Mouse (Mus musculus): ENCODE results near the gene Rgs14.

DNA sequence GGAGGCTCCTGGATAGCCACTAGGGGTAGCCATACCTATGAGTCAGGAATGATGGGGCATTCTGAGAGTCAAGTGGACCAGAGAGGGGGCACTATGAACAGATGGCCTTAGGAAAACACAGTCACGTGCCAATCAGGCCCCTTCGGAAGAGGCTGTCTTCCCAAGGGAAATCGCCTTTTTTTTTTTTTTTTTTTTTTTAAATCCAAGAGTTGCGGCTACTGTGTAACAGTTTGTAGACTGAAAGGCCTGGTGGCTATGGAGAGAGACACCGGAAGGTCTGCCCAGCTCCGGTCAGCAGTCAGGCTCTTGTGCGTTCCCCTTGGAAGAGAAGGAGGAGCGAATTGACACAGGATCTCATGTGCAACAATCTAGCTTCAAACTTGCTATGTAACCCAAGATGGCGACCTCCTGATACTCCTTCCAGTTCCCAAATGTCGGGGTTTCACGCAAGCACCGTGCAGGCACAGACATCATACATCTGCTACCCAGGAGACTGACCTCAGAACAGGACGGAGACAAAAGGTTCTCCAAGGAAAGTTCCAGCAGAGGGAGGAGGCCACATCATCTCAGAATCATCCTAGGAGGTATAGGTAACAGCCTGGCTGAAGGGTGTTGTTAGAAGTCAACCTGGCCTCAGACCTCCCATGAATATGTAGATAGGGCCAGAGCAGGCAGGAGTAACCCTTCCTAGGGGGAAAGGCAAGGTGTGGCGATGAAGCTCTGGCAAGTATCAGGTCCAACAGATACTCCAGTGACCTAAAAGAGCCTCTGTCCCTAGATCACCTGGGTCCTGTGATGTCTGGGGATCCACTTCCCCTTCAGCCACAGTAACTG is 38.7 kb upstream of the Rgs14 start:
- TF ChIP-seq CTCF (IDR thresholded peaks at IDR 0.05; ENCODE audit: borderline replicate concordance, insufficient read depth, low read depth, low read length) (no peak; the same call in 1 of the 2 replicates), POLR2A (IDR thresholded peaks at IDR 0.05; ENCODE audit: borderline replicate concordance, insufficient read depth, low read length) (no peak)

All from cerebellum, adult 2 months (tissue).